ENCODE assay signal across 10 mouse cellular contexts in genomic region chr11:105969516-105969915, GRCm38 (mm10). TPM values are rescaled to one million over a fixed set of nuclear protein-coding genes. Genes with fewer than 3 reads are reported as not detected.
A peak's percentile ranks its signal among the peaks of the same experiment; 100 is the strongest.
DNase-seq lines count a peak whose midpoint lies in the region; ATAC-seq lines count a peak whose summit lies in the region.
"Had no signal": no experiment of that assay in that cellular context is flagged by ENCODE, and none has a peak within 500 bp of the region (broad histone marks: within the 10 kb centered on the region; RNA-seq: fewer than 3 reads in every experiment).

No protein-coding gene starts in this region.

- H3K36me3 ChIP-seq in forebrain, embryonic 11.5 days (ENCODE audit: control insufficient read depth, insufficient read depth, low read length) = no peaks in the 10 kb centered on the region

- 0 out of 2 replicates have a peak, but pooled peaks cover 3% of the 10 kb centered on the region for H3K4me1 ChIP-seq in forebrain, embryonic 11.5 days (replicated peaks; ENCODE audit: control insufficient read depth, insufficient read depth, low read length)

- H3K27ac ChIP-seq in forebrain, embryonic 11.5 days (ENCODE audit: low read depth, low read length) = no peak overlapping the region

- no peaks in the 10 kb centered on the region for H3K9me3 ChIP-seq in forebrain, embryonic 11.5 days (ENCODE audit: control insufficient read depth, low read length)

- WGBS in forebrain, embryonic 11.5 days = 44% methylated on average over 1 of the region's 1 CpGs

- no peak overlapping the region for H3K4me3 ChIP-seq in forebrain, embryonic 11.5 days (ENCODE audit: low read depth, low read length)

- peaks cover 21% of the 10 kb centered on the region for H3K27me3 ChIP-seq in forebrain, embryonic 11.5 days (ENCODE audit: control insufficient read depth, insufficient read depth, low read length)

- DNase-seq in heart, adult 18-20 months = peak; percentile 83 to 84
- no peak for DNase-seq in heart, postnatal 25 days (ENCODE audit: low spot score)
- DNase-seq in urinary bladder, adult 18-20 months (ENCODE audit: low spot score in 2 of 2) = peak; percentile 58 to 65
- DNase-seq in urinary bladder, postnatal 10 days (ENCODE audit: low spot score) = no peak
- DNase-seq in heart, postnatal 36 days = peak; percentile 68 to 78
- DNase-seq in skeletal muscle tissue, adult 2 months (ENCODE audit: low read depth, low spot score) = peak; percentile 61
- no peak for DNase-seq in forebrain, embryonic 11.5 days (ENCODE audit: low spot score)
- no peak for DNase-seq in layer of hippocampus, adult 11-12 months (ENCODE audit: low spot score)

- intact Hi-C loops in heart, postnatal 25 days (cut with DNase I) = no loop called here
- intact Hi-C loops in heart, postnatal 36 days (cut with DNase I) = loop anchor here (1.0 to 2.0 kb wide), 3 partner anchors 25 to 65 kb away; no protein-coding TSS in a partner anchor

- H3K4me2 ChIP-seq in forebrain, embryonic 11.5 days (ENCODE audit: low read depth, low read length, severe bottlenecking) = no peak overlapping the region

- no peak overlapping the region for H3K9ac ChIP-seq in forebrain, embryonic 11.5 days (ENCODE audit: low read length)

- ATAC-seq in forebrain, embryonic 11.5 days (replicated peaks; ENCODE audit: low FRiP score) = no peak

RNA-seq across cellular contexts. Expression of gene Ace, which starts 1.8 kb away (rescaled TPM):
- 10 to 100 TPM; 22.2 to 25.1 TPM for total RNA-seq in heart, adult 18-20 months (2021)
- total RNA-seq in heart, postnatal 25 days (2021) = 10 to 100 TPM; 25.2 to 26.9 TPM
- 10 to 100 TPM; 21.9 to 38.1 TPM for total RNA-seq in heart, postnatal 36 days (2021)
- 0.67 and 0.90 TPM in 2 replicates for polyA plus RNA-seq in forebrain, embryonic 11.5 days (2014; fragmentation: Nextera tagmentation; extraction: Ambion mirVana)

RNA-seq across cellular contexts. Expression of gene Cyb561, which starts 16.4 kb away (rescaled TPM):
- total RNA-seq in heart, adult 18-20 months (2021) = 1 to 10 TPM; 6.9 to 9.0 TPM
- total RNA-seq in heart, postnatal 25 days (2021) = 10 to 100 TPM in 1 of 2 experiments, 1 to 10 TPM in 1; 7.9 to 11.9 TPM
- 10 to 100 TPM in 1 of 2 experiments, 1 to 10 TPM in 1; 9.2 to 12.1 TPM for total RNA-seq in heart, postnatal 36 days (2021)
- 11.5 and 13.7 TPM in 2 replicates for polyA plus RNA-seq in forebrain, embryonic 11.5 days (2014; fragmentation: Nextera tagmentation; extraction: Ambion mirVana)

RNA-seq across cellular contexts. Expression of gene Ace3, which starts 25.0 kb away (rescaled TPM):
- not detected for total RNA-seq in heart, adult 18-20 months (2021)
- not detected for total RNA-seq in heart, postnatal 25 days (2021)
- total RNA-seq in heart, postnatal 36 days (2021) = not detected
- polyA plus RNA-seq in forebrain, embryonic 11.5 days (2014; fragmentation: Nextera tagmentation; extraction: Ambion mirVana) = not detected in 2 replicates
- total RNA-seq: hematopoietic stem cell, adult 5-6 weeks had no signal
- polyA plus RNA-seq: neural tube, embryonic 11.5 days had no signal

RNA-seq across cellular contexts. Expression of gene Kcnh6, which starts 38.4 kb away (rescaled TPM):
- total RNA-seq in heart, adult 18-20 months (2021) = under 1 TPM in 1 of 2 experiments, not detected in 1; 0.15 TPM
- under 1 TPM in 1 of 2 experiments, not detected in 1; 0.39 TPM for total RNA-seq in heart, postnatal 25 days (2021)
- total RNA-seq in heart, postnatal 36 days (2021) = under 1 TPM in 1 of 2 experiments, not detected in 1; 0.16 TPM
- 0.39 and 0.41 TPM in 2 replicates for polyA plus RNA-seq in forebrain, embryonic 11.5 days (2014; fragmentation: Nextera tagmentation; extraction: Ambion mirVana)

Comparison
In these comparisons a context has a peak if more than half of its experiments do, and no peak if none do; other contexts are left out.
1. DNase-seq: peak in heart, adult 18-20 months (2 of 2), urinary bladder, adult 18-20 months (2 of 2), heart, postnatal 36 days (2 of 2) and skeletal muscle tissue, adult 2 months (single experiment); none in heart, postnatal 25 days (single experiment), urinary bladder, postnatal 10 days (single experiment), forebrain, embryonic 11.5 days (single experiment) and layer of hippocampus, adult 11-12 months (single experiment).